Mouse (Mus musculus) midbrain, embryonic 13.5 days (tissue): ENCODE results near the gene Olfr651. TPM values are rescaled to one million over a fixed set of nuclear protein-coding genes. Genes with fewer than 3 reads are reported as not detected.

ENCODE experiments used
- ATAC-seq: fragments of 200-750 bp; cut with Nextera tagmentation; 2 replicates; pipeline ENCODE4 v1.8.0; 2017; ENCODE audit warnings: mild to moderate bottlenecking, moderate TSS enrichment, moderate library complexity
- H3K27ac ChIP-seq: fragments of 300-500 bp; sonication (generic); 2 replicates; pipeline ENCODE4 v1.5.1; 2015; ENCODE audit warnings: inconsistent platforms, mild to moderate bottlenecking, moderate library complexity
- H3K27me3 ChIP-seq: fragments of 300-500 bp; sonication (generic); 2 replicates; pipeline ENCODE4 v1.6.1; 2015; ENCODE audit warnings: mild to moderate bottlenecking, inconsistent platforms
- H3K36me3 ChIP-seq: fragments of 300-500 bp; sonication (generic); 2 replicates; pipeline ENCODE4 v1.6.1; 2015; ENCODE audit warnings: mild to moderate bottlenecking, inconsistent platforms
- H3K4me1 ChIP-seq: fragments of 300-500 bp; sonication (generic); replicated peaks from 2 replicates; pipeline ENCODE4 v1.6.1; 2015; ENCODE audit warnings: inconsistent platforms
- H3K4me2 ChIP-seq: fragments of 300-500 bp; sonication (generic); replicated peaks from 2 replicates; pipeline ENCODE4 v1.6.1; 2015; ENCODE audit warnings: moderate library complexity, mild to moderate bottlenecking, inconsistent platforms
- H3K4me3 ChIP-seq: fragments of 300-500 bp; sonication (generic); replicated peaks from 2 replicates; pipeline ENCODE4 v1.5.1; 2015; ENCODE audit warnings: mild to moderate bottlenecking, inconsistent platforms
- H3K9ac ChIP-seq: fragments of 300-500 bp; sonication (generic); replicated peaks from 2 replicates; pipeline ENCODE4 v1.6.1; 2015; ENCODE audit warnings: mild to moderate bottlenecking, inconsistent platforms
- H3K9me3 ChIP-seq: fragments of 300-500 bp; sonication (generic); 2 replicates; pipeline ENCODE4 v1.6.1; 2016; ENCODE audit warnings: mild to moderate bottlenecking, inconsistent platforms
- WGBS: fragments of 180-500 bp; shearing (Covaris S2); methylation state at CpG from one replicate; pipeline ENCODE4 v1.1.7; 2015; 5-methylcytosine and 5-hydroxymethylcytosine counted together
- polyA plus RNA-seq: library from polyadenylated mRNA; unstranded; fragments of >200 nt; fragmentation: Nextera tagmentation; extraction: Ambion mirVana; gene quantifications from 2 replicates; pipeline ENCODE4 v1.2.1, GENCODE M21; 2015

The Olfr651 gene
- polyA plus RNA-seq, 1 experiment from 2014 or later: not detected

GRCm38 (mm10) chr7:104603173-104603572 is 53.2 kb downstream of the Olfr651 start:
- WGBS: 1% methylated on average over 3 of the region's 3 CpGs
- no peaks in the 10 kb centered on the region for H3K4me1 ChIP-seq

More at GRCm38 (mm10) chr7:104603173-104603572, 53.2 kb downstream of the Olfr651 start:
- Histone ChIP-seq H3K4me2 (no peak overlapping the region), H3K36me3 (no peaks in the 10 kb centered on the region), H3K9ac (no peak overlapping the region), H3K27me3 (no peaks in the 10 kb centered on the region), H3K9me3 (no peaks in the 10 kb centered on the region), H3K4me3 (no peak overlapping the region), H3K27ac (no peak overlapping the region)
- ATAC-seq: no peak

Other genes with a start within 250 kb of the Olfr651 start
- 1.4 and 2.0 TPM in 2 replicates for gene Trim12a, start 234.7 kb upstream of the Olfr651 start, polyA plus RNA-seq
- not detected in 2 replicates for gene Trim34b, start 220.7 kb upstream of the Olfr651 start, polyA plus RNA-seq
- gene Trim12c, start 196.8 kb upstream of the Olfr651 start, polyA plus RNA-seq: 1.1 and 1.5 TPM in 2 replicates
- not detected in 2 replicates for gene Trim30b, start 180.2 kb upstream of the Olfr651 start, polyA plus RNA-seq
- not detected in 2 replicates for gene Trim30c, start 149.3 kb upstream of the Olfr651 start, polyA plus RNA-seq
- gene Trim30a, start 84.9 kb upstream of the Olfr651 start, polyA plus RNA-seq: 0.26 and 0.70 TPM in 2 replicates
- 0.05 and 0.27 TPM in 2 replicates for gene Trim30d, start 42.3 kb upstream of the Olfr651 start, polyA plus RNA-seq
- not detected in 2 replicates for gene Olfr652, start 10.8 kb downstream of the Olfr651 start, polyA plus RNA-seq
- gene Olfr653, start 27.2 kb downstream of the Olfr651 start, polyA plus RNA-seq: not detected in 2 replicates
- gene Olfr654, start 36.9 kb downstream of the Olfr651 start, polyA plus RNA-seq: not detected in 2 replicates
- gene Olfr655, start 51.6 kb downstream of the Olfr651 start, polyA plus RNA-seq: not detected in 2 replicates
- gene Olfr656, start 63.8 kb downstream of the Olfr651 start, polyA plus RNA-seq: not detected in 2 replicates
- not detected in 2 replicates for gene Olfr657, start 74.7 kb downstream of the Olfr651 start, polyA plus RNA-seq
- 0.06 and 0.11 TPM in 2 replicates for gene Olfr658, start 97.2 kb downstream of the Olfr651 start, polyA plus RNA-seq
- gene Olfr659, start 116.6 kb downstream of the Olfr651 start, polyA plus RNA-seq: not detected in 2 replicates
- not detected in 2 replicates for gene Olfr661, start 136.4 kb downstream of the Olfr651 start, polyA plus RNA-seq
- gene Usp17le, start 227.3 kb downstream of the Olfr651 start, polyA plus RNA-seq: not detected in 2 replicates